Mouse (Mus musculus): ENCODE data around the gene Ahdc1. TPM values are rescaled to one million over a fixed set of nuclear protein-coding genes. Genes with fewer than 3 reads are reported as not detected.
"Not testable (repeated sequence)": the region's sequence is repeated elsewhere in the genome, so short reads cannot be mapped to it uniquely, and the experiment has no call there.

Ahdc1 gene
- polyA plus RNA-seq, 1 experiment from 2014 or later = 11.6 TPM

DNA sequence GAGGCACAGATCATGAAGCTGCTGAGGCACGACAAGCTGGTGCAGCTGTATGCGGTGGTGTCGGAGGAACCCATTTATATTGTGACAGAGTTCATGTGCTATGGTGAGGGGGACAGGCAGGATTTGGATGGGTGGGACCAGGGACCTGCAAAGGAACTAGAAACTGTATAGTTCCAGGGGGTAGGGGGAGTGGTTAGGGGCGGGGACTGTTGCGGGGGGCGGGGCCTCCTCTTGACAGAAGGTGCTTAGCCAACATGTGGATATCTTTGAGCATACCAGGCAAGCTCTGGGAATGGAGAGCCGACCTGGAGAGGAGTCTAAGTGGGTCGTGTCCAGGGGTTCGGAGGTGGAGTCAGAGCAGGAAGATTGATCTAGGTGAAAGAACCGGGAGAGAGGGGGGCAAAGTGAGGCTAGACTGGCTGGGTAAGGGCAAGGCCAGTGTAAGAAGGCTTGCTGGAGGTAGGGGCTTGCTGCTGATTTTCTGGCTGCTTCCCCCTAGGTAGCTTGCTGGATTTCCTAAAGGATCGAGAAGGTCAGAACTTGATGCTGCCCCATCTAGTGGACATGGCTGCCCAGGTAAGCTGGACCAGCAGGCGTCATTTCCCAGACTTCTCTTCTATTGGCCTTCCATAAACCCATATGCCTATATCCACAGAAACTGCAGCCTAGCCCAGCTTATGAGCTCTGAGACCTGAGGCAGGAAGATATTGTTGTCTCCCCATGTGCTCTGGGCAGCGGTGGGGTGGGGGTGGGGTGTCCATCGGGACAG, 13.4 kb upstream of the Ahdc1 start:
- Histone ChIP-seq H3K4me1 (replicated peaks) (peaks cover 9% of the 10 kb centered on the region), H3K27me3 (replicated peaks) (0 out of 2 replicates have a peak, but pooled peaks cover 3% of the 10 kb centered on the region), H3K9ac (no peak overlapping the region), H3K4me2 (no peak overlapping the region), H3K9me3 (replicated peaks) (no peaks in the 10 kb centered on the region), H3K27ac (ENCODE audit: poor library complexity, severe bottlenecking) (no peak overlapping the region), H3K36me3 (no peaks in the 10 kb centered on the region), H3K4me3 (no peak overlapping the region)
- 42% methylated on average over 14 of the region's 14 CpGs for WGBS
- ATAC-seq (ENCODE audit: insufficient number of reproducible peaks, low FRiP score) = no peak

DNA sequence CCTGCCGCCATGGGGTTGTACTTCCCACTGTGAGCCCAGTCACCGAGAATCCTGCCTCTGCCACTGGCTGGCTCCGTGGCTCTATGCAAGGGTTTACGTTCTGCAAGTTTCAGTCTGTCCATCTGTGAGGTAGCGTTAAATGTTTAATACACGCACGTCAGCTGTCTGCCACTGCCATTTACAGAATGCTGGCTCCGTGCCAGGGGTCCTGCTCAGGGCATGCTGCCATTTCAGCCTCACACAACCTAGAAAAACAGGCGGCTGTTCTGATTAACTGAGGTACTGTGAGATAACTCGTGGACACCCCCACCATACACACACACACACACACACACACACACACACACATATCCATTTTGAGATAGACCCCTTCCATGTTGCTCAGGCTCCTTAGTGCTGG, 8.2 kb upstream of the Ahdc1 start:
- Histone ChIP-seq H3K27ac (ENCODE audit: poor library complexity, severe bottlenecking) (peak overlapping the region; percentile 89), H3K36me3 (no peaks in the 10 kb centered on the region), H3K4me3 (no peak overlapping the region), H3K9ac (no peak overlapping the region), H3K27me3 (replicated peaks) (0 out of 2 replicates have a peak, but pooled peaks cover 3% of the 10 kb centered on the region), H3K4me1 (replicated peaks) (peaks cover 32% of the 10 kb centered on the region), H3K9me3 (replicated peaks) (no peaks in the 10 kb centered on the region), H3K4me2 (peak overlapping the region; percentile 31)
- 11% methylated on average over 10 of the region's 10 CpGs for WGBS
- ATAC-seq (ENCODE audit: insufficient number of reproducible peaks, low FRiP score) = peak; percentile 46

DNA sequence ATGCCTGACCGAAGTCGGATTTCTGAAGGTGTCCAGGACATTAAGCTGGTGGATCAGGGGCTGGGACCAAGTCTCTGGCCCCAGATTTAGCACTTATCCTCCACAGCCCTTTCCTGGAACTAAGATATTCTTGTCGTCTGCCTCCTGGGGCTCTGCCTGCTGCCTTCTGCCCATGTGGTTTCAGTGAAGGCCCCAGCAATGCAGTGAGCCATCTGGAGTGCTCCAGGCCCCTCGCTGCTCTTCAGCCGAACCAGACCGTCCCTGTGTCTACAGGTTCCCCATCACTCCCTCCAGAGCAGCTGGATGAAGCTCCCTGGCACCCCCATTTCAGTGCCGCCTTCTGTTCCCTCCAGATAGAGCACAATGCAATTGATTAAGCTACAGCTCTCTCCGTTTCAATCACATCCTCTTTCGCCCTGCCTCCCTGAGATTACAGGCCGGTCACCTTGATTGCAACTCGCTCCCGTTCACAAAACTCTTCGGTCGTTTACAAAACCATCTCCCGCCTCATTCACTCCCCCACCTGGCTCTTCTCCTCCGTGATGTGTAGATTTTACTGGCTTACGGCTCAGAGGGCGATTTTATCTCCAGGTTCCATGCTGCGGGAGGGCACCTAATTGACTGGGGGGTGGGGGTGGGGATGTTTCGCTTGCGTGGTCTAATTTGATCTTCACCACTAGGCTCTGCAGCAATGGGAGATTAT, 7.6 kb upstream of the Ahdc1 start:
- Histone ChIP-seq H3K4me3 (no peak overlapping the region), H3K27me3 (replicated peaks) (0 out of 2 replicates have a peak, but pooled peaks cover 3% of the 10 kb centered on the region), H3K9me3 (replicated peaks) (no peaks in the 10 kb centered on the region), H3K4me2 (peak overlapping the region; percentile 31), H3K36me3 (no peaks in the 10 kb centered on the region), H3K9ac (peak overlapping the region; percentile 19; the same call in 1 of the 2 replicates), H3K27ac (ENCODE audit: poor library complexity, severe bottlenecking) (peak overlapping the region; percentile 89), H3K4me1 (replicated peaks) (peaks cover 36% of the 10 kb centered on the region)
- 21% methylated on average over 21 of the region's 21 CpGs for WGBS
- ATAC-seq (ENCODE audit: insufficient number of reproducible peaks, low FRiP score) = no peak

DNA sequence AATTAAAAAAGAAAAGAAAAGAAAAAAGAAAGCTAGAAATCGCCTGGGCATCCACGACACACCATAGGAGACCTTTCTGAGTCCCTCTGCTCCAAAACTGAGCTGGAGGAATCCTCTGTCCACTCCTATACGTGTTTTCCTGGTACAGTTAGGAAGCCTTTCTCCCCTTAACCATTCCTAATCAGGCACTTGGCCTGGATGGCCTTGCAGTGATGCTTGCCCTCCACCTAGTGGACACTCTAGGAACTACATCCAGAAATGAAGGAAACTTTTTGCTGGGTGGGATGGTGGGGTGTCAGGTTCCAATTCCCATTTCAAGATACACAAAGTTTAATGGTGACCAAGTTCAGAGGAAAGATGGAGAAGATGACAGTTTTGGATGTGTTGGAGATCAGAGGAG, 5.8 kb upstream of the Ahdc1 start:
- Histone ChIP-seq H3K9me3 (replicated peaks) (no peaks in the 10 kb centered on the region), H3K4me1 (replicated peaks) (peaks cover 39% of the 10 kb centered on the region), H3K9ac (no peak overlapping the region), H3K36me3 (no peaks in the 10 kb centered on the region), H3K4me3 (no peak overlapping the region), H3K4me2 (no peak overlapping the region), H3K27me3 (replicated peaks) (peaks cover 7% of the 10 kb centered on the region; the same call in 1 of the 2 replicates), H3K27ac (ENCODE audit: poor library complexity, severe bottlenecking) (no peak overlapping the region)
- ATAC-seq (ENCODE audit: insufficient number of reproducible peaks, low FRiP score) = no peak
- 4% methylated on average over 3 of the region's 3 CpGs for WGBS

DNA sequence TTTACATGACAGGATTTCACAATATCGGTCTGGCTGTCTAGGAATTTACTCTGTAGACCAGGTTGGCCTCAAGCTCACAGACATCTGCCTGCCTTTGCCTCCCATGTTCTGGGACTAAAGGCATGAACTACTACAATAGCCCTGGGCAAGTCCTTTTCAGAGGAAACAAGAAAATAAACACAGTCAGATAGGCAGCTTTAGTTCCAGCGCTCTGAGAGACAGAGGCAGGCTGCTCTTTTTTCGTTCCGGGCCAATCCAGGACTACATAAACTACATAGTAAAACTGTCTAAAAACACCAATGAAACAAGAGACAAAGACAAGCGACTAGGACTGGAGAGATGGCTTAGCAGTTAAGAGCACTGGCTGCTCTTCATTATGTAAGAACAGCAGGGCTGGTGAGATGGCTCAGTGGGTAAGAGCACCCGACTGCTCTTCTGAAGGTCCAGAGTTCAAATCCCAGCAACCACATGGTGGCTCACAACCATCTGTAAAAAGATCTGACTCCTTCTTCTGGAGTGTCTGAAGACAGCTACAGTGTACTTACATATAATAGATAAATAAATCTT, 5.1 kb upstream of the Ahdc1 start:
- H3K36me3 ChIP-seq; H3K4me3 ChIP-seq; H3K4me2 ChIP-seq; H3K27ac ChIP-seq (ENCODE audit: poor library complexity, severe bottlenecking); H3K9ac ChIP-seq; H3K9me3 ChIP-seq (replicated peaks); ATAC-seq (ENCODE audit: insufficient number of reproducible peaks, low FRiP score); H3K27me3 ChIP-seq (replicated peaks): not testable (repeated sequence)
- WGBS = 55% methylated on average over 6 of the region's 6 CpGs
- H3K4me1 ChIP-seq (replicated peaks) = peaks cover 42% of the 10 kb centered on the region

DNA sequence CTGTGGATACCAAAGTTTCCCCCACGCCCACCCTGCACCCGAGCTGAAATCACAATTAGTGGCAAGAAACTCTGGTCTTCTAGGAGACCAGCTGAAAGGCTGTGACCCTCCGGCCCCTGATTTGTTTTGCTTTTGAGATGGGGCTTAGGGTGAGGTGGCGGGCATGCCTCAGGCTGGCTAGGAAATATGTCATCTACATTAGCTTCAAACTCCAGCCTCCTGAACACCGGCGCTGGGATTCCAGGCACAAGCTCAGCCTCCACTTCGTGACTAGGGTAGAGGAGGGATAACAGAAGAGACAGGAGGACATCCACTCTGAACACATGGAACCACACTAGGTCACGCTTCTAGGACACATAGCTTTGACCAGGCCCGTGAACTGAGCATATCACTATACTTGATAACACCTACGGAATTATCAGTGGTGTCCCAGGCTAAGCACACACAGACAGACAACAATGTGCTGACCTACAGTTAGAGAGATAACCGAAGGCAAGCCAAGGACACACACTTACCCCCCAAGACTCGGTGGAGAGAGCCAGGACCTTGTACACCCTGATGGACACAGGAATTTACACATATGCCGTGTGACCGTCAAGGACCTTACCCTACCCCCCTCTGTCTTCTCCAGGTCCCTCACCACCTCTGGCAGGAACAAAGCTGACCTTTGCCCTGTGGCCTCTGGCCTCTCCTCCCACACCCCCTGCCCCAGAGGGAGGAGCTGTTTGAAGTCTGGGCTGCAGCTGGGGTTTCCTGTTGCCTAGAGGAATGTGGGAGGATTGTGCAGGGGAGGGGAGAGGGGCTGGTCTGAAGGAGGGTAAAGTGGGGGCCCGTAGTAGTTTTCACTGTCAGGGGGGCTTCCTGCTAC, 3.3 kb upstream of the Ahdc1 start:
- H3K9ac ChIP-seq = peak overlapping the region; percentile 37; the same call in 1 of the 2 replicates
- 22% methylated on average over 15 of the region's 15 CpGs for WGBS
- 0 out of 2 replicates have a peak overlapping the region, but pooled peaks have one; percentile 35 for H3K27ac ChIP-seq (ENCODE audit: poor library complexity, severe bottlenecking)
- no peak overlapping the region for H3K4me3 ChIP-seq
- ATAC-seq (ENCODE audit: insufficient number of reproducible peaks, low FRiP score) = no peak
- H3K36me3 ChIP-seq = no peaks in the 10 kb centered on the region
- H3K9me3 ChIP-seq (replicated peaks) = no peaks in the 10 kb centered on the region
- peaks cover 7% of the 10 kb centered on the region; the same call in 1 of the 2 replicates for H3K27me3 ChIP-seq (replicated peaks)
- H3K4me2 ChIP-seq = no peak overlapping the region
- peaks cover 34% of the 10 kb centered on the region for H3K4me1 ChIP-seq (replicated peaks)

DNA sequence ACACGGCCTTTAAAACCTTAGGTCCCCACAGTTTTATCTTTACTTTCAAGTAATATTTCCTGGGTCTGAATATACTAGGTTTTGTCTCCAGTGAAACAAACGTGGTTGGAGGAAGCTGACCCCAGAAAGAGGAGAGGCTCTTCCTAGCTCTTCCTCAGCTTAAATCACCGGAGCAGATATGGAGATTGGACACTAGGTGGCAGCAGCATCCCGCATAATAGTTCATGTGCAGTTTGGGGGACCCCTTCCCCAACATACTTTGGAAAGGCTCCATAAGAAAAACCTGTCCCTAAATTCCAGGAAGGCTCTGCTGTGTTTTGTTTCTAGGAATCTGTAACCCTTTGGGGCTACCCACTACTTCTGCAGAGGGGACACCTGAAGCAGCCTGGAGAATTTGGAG, 1.9 kb upstream of the Ahdc1 start:
- Histone ChIP-seq H3K9me3 (replicated peaks) (no peaks in the 10 kb centered on the region), H3K4me1 (replicated peaks) (peaks cover 34% of the 10 kb centered on the region), H3K4me2 (no peak overlapping the region), H3K27ac (ENCODE audit: poor library complexity, severe bottlenecking) (no peak overlapping the region), H3K36me3 (no peaks in the 10 kb centered on the region), H3K4me3 (no peak overlapping the region), H3K27me3 (replicated peaks) (peaks cover 7% of the 10 kb centered on the region; the same call in 1 of the 2 replicates), H3K9ac (no peak overlapping the region)
- ATAC-seq (ENCODE audit: insufficient number of reproducible peaks, low FRiP score) = no peak
- 2% methylated on average over 4 of the region's 4 CpGs for WGBS

DNA sequence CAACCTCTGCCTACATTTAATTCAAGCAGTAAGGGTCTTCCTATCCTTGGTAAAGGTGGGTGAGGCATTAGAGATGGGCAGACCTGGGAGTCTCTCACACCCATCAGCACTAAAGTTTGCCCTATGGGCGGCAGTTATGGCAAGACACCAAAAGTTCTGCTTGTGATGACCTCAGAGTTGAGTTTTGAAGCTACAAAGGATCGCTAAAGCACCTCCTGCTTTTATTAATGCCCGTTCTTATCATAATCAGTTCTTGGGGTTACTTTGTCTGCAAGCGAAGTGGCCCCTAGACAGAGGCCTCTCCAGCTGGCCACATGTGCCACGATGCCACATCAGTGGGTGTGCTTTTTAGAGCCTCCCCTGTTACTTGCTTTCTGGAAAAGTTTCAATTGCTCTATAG, 1.4 kb upstream of the Ahdc1 start:
- Histone ChIP-seq H3K27me3 (replicated peaks) (peaks cover 7% of the 10 kb centered on the region; the same call in 1 of the 2 replicates), H3K9ac (no peak overlapping the region), H3K27ac (ENCODE audit: poor library complexity, severe bottlenecking) (no peak overlapping the region), H3K36me3 (no peaks in the 10 kb centered on the region), H3K4me2 (no peak overlapping the region), H3K4me3 (no peak overlapping the region), H3K4me1 (replicated peaks) (peaks cover 38% of the 10 kb centered on the region), H3K9me3 (replicated peaks) (no peaks in the 10 kb centered on the region)
- no peak for ATAC-seq (ENCODE audit: insufficient number of reproducible peaks, low FRiP score)
- WGBS = 62% methylated on average over 5 of the region's 5 CpGs

DNA sequence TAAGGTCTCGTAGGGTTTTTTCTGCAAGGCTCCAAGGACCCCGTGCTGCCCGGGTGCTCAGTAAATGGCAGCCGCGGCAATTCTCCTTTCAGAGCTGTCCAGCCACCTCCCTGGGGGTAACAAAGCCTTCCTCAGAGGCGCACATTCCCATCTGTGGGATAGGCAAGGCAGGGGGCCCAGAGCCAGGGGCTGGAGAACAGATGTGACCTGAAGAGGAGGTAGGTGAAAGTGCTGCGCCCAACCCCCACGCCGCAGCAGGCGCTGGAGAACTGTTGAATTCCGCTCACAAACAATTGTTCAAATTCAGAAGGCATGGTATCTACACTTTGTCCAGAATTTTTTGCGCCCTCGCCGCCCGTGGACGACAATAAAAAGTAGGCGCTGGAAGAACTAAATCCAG, 449 bp upstream of the Ahdc1 start:
- Histone ChIP-seq H3K4me2 (peak overlapping the region; percentile 97), H3K4me1 (replicated peaks) (peaks cover 48% of the 10 kb centered on the region), H3K9ac (peak overlapping the region; percentile 99), H3K4me3 (peak overlapping the region; percentile 90), H3K27me3 (replicated peaks) (peaks cover 7% of the 10 kb centered on the region; the same call in 1 of the 2 replicates), H3K9me3 (replicated peaks) (no peaks in the 10 kb centered on the region), H3K27ac (ENCODE audit: poor library complexity, severe bottlenecking) (no peak overlapping the region), H3K36me3 (no peaks in the 10 kb centered on the region)
- ATAC-seq (ENCODE audit: insufficient number of reproducible peaks, low FRiP score) = no peak
- WGBS = 1% methylated on average over 17 of the region's 17 CpGs

DNA sequence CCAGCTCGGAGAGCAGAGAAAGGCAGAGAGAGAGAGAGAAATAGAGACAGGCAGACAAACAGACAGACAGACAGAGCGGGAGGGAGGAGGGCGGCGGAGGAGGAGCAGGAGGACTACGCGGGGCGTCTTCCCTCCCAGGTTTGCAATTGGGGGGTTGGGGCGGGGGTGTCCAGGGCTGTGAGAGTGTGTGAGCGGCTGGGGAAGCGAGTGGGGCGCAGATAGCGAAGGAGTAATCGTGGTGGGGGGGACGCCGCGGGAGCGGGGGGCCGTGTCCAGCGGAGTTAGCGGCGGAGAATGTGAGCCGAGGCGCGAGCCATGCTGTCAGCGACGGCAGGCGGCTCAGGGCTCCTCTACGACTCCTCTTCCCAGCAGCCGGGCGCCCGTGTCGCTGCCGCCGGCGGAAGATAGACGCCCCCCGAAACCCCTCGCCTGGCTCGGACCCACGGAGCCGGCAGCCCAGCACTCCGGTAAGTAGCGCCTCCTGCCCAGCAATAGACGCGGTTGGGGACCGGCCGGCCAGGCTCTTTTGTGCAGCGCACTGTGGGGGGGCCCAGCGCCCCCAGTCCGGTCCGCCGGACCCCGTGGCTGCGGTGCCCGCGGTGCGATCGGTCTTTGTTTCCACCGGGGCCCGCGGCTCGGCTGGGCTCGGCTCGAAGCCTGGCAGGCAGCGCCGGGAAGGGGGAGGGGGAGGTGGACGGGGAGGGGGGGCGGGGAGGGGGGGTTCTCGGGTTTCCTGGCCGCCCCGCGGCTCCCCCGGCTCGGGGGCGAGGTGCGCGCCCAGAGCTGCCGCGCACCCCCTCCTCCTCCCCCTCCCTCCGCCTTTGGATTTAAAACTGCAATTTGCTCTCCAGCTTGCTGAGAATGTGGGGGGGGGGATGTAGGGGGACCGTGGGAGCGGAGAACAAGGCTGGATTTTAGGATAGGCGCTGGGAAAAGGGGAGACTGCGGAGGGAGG, 1.0 kb downstream of the Ahdc1 start:
- peak overlapping the region; percentile 90 for H3K4me3 ChIP-seq
- H3K36me3 ChIP-seq = no peaks in the 10 kb centered on the region
- ATAC-seq (ENCODE audit: insufficient number of reproducible peaks, low FRiP score) = peak; percentile 0
- WGBS = under 1% methylated on average over 72 of the region's 84 CpGs
- peak overlapping the region; percentile 96 for H3K27ac ChIP-seq (ENCODE audit: poor library complexity, severe bottlenecking)
- peaks cover 7% of the 10 kb centered on the region; the same call in 1 of the 2 replicates for H3K27me3 ChIP-seq (replicated peaks)
- H3K4me2 ChIP-seq = peak overlapping the region; percentile 97
- peaks cover 62% of the 10 kb centered on the region for H3K4me1 ChIP-seq (replicated peaks)
- H3K9me3 ChIP-seq (replicated peaks) = no peaks in the 10 kb centered on the region
- peak overlapping the region; percentile 99 for H3K9ac ChIP-seq

Measured in heart, embryonic 12.5 days (tissue).